Comparison of ENCODE assay signal across 9 mouse cellular contexts in the genomic region with DNA sequence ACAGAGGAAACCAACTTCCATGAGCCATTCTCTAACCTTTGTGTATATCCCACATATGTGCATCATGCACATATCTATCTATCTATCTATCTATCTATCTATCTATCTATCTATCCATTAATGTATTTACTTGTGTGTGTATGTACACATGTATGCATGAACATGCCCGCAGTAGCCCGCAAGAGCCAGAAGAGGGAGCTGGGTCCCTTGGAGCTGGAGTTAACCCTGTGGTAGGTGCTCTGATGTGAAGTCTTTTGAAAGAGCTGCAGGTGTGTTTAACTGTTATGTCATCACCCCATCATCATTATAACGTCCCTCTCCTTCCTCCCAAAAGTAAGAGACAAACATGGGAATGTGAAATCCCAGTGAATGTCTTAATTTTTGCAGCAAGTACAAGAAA.
DNase-seq lines count a peak whose midpoint lies in the region.
"Had no signal": no experiment of that assay in that cellular context is flagged by ENCODE, and none has a peak within 500 bp of the region (broad histone marks: within the 10 kb centered on the region; RNA-seq: fewer than 3 reads in every experiment).

No protein-coding gene starts in this region.

- DNase-seq in kidney, adult 11 months = peak; percentile 13
- DNase-seq in kidney, postnatal 14 days = no peak
- peak; percentile 14 for DNase-seq in retina, embryonic 14.5 days (ENCODE audit: low spot score)
- DNase-seq in retina, postnatal 1 day = no peak
- peak; percentile 28 for DNase-seq in R1 (ENCODE audit: low read depth, low spot score)
- peak; percentile 32 for DNase-seq in thymus, postnatal 14 days
- DNase-seq in embryo, embryonic 10 days (ENCODE audit: low spot score) = no peak
- no peak for DNase-seq in cerebellum, postnatal 36 days
- DNase-seq: layer of hippocampus, postnatal 36 days had no signal

Comparison
In these comparisons a context has a peak if more than half of its experiments do, and no peak if none do; other contexts are left out.
1. DNase-seq: peak in kidney, adult 11 months (single experiment), retina, embryonic 14.5 days (single experiment), R1 (single experiment) and thymus, postnatal 14 days (single experiment); none in kidney, postnatal 14 days (single experiment), retina, postnatal 1 day (single experiment), embryo, embryonic 10 days (single experiment) and cerebellum, postnatal 36 days (0 of 2).